Comparison of ENCODE assay signal across 15 mouse cellular contexts in genomic region chr6:53909446-53909845, GRCm38 (mm10).
"Had no signal": no experiment of that assay in that cellular context is flagged by ENCODE, and none has a peak within 500 bp of the region (broad histone marks: within the 10 kb centered on the region; RNA-seq: fewer than 3 reads in every experiment).

No protein-coding gene starts in this region.

- H3K9ac ChIP-seq: limb, embryonic 13.5 days; liver, embryonic 14.5 days; midbrain, embryonic 12.5 days; neural tube, embryonic 15.5 days had no signal

- H3K4me2 ChIP-seq: limb, embryonic 13.5 days; midbrain, embryonic 12.5 days; neural tube, embryonic 15.5 days had no signal

- H3K27me3 ChIP-seq: limb, embryonic 13.5 days; neural tube, embryonic 15.5 days had no signal

- H3K27ac ChIP-seq: layer of hippocampus, adult 2 months; limb, embryonic 13.5 days; liver, embryonic 14.5 days; midbrain, embryonic 12.5 days; neural tube, embryonic 15.5 days had no signal

- DNase-seq: kidney, adult 9 months; kidney, postnatal 4 days; lung, adult 2 months; lung, postnatal 10 days; lung, postnatal 4 days; right cerebral cortex, postnatal 4 days; spleen, adult 18-20 months; thymus, adult 18-20 months; thymus, postnatal 14 days had no signal

- H3K4me3 ChIP-seq: layer of hippocampus, adult 2 months; limb, embryonic 13.5 days; midbrain, embryonic 12.5 days; myocyte; neural tube, embryonic 15.5 days had no signal

- H3K36me3 ChIP-seq: limb, embryonic 13.5 days; midbrain, embryonic 12.5 days; neural tube, embryonic 15.5 days had no signal

- H3K9me3 ChIP-seq: limb, embryonic 13.5 days; midbrain, embryonic 12.5 days; neural tube, embryonic 15.5 days had no signal
